Mouse (Mus musculus) embryonic facial prominence, embryonic 13.5 days (tissue): ENCODE measurements around the gene Sult6b2. TPM values are rescaled to one million over a fixed set of nuclear protein-coding genes. Genes with fewer than 3 reads are reported as not detected.
A peak's percentile ranks its signal among the peaks of the same experiment; 100 is the strongest.

ENCODE experiments used
- ATAC-seq: fragments of 200-750 bp; cut with Nextera tagmentation; 2 replicates; pipeline ENCODE4 v1.8.0; 2017; ENCODE audit warnings: low read depth; ENCODE audit not compliant: insufficient number of reproducible peaks, insufficient read depth, low FRiP score, low TSS enrichment
- H3K27ac ChIP-seq: fragments of 300-500 bp; sonication (generic); 2 replicates; pipeline ENCODE4 v1.5.1; 2015; ENCODE audit warnings: moderate library complexity, mild to moderate bottlenecking, inconsistent platforms
- H3K27me3 ChIP-seq: fragments of 300-500 bp; sonication (generic); 2 replicates; pipeline ENCODE4 v1.6.1; 2015; ENCODE audit warnings: mild to moderate bottlenecking, inconsistent platforms
- H3K36me3 ChIP-seq: fragments of 300-500 bp; sonication (generic); 2 replicates; pipeline ENCODE4 v1.6.1; 2015; ENCODE audit warnings: mild to moderate bottlenecking, inconsistent platforms
- H3K4me1 ChIP-seq: fragments of 300-500 bp; sonication (generic); 2 replicates; pipeline ENCODE4 v1.6.1; 2015; ENCODE audit warnings: inconsistent platforms
- H3K4me2 ChIP-seq: fragments of 300-500 bp; sonication (generic); 2 replicates; pipeline ENCODE4 v1.6.1; 2015; ENCODE audit warnings: moderate library complexity, mild to moderate bottlenecking, inconsistent platforms
- H3K4me3 ChIP-seq: fragments of 300-500 bp; sonication (generic); 2 replicates; pipeline ENCODE4 v1.5.1; 2015; ENCODE audit warnings: mild to moderate bottlenecking, inconsistent platforms
- H3K9ac ChIP-seq: fragments of 300-500 bp; sonication (generic); 2 replicates; pipeline ENCODE4 v1.6.1; 2015; ENCODE audit warnings: mild to moderate bottlenecking, inconsistent platforms
- H3K9me3 ChIP-seq: fragments of 300-500 bp; sonication (generic); 2 replicates; pipeline ENCODE4 v1.6.1; 2016; ENCODE audit warnings: inconsistent platforms
- WGBS: fragments of 180-500 bp; shearing (Covaris S2); methylation state at CpG from one replicate; pipeline ENCODE4 v1.1.7; 2015; ENCODE audit warnings: mixed read lengths; 5-methylcytosine and 5-hydroxymethylcytosine counted together
- polyA plus RNA-seq: library from polyadenylated mRNA; unstranded; fragments of >200 nt; fragmentation: Nextera tagmentation; extraction: Ambion mirVana; gene quantifications from 2 replicates; pipeline ENCODE4 v1.2.1, GENCODE M21; 2015

The Sult6b2 gene
- polyA plus RNA-seq, 1 experiment from 2014 or later = not detected

- Histone ChIP-seq H3K4me2 (no peak overlapping the region), H3K27me3 (peaks cover 25% of the 10 kb centered on the region), H3K4me3 (no peak overlapping the region), H3K36me3 (no peaks in the 10 kb centered on the region), H3K9me3 (0 out of 2 replicates have a peak, but pooled peaks cover 2% of the 10 kb centered on the region), H3K4me1 (0 out of 2 replicates have a peak, but pooled peaks cover 6% of the 10 kb centered on the region), H3K27ac (no peak overlapping the region), H3K9ac (no peak overlapping the region)
- ATAC-seq = no peak
- WGBS = 58% methylated on average over 9 of the region's 9 CpGs
Measured at GRCm38 (mm10) chr6:142751365-142751764, 52.9 kb downstream of the Sult6b2 start.

GRCm38 (mm10) chr6:142748057-142748708 is 56.1 kb downstream of the Sult6b2 start:
- Histone ChIP-seq H3K9me3 (0 out of 2 replicates have a peak, but pooled peaks cover 2% of the 10 kb centered on the region), H3K4me1 (0 out of 2 replicates have a peak, but pooled peaks cover 6% of the 10 kb centered on the region), H3K9ac (no peak overlapping the region), H3K36me3 (no peaks in the 10 kb centered on the region), H3K4me3 (no peak overlapping the region), H3K27ac (no peak overlapping the region), H3K27me3 (peaks cover 5% of the 10 kb centered on the region; the same call in 1 of the 2 replicates), H3K4me2 (no peak overlapping the region)
- ATAC-seq = no peak
- 75% methylated on average over 8 of the region's 8 CpGs for WGBS

- WGBS = 68% methylated on average over 2 of the region's 2 CpGs
- Histone ChIP-seq H3K9me3 (0 out of 2 replicates have a peak, but pooled peaks cover 2% of the 10 kb centered on the region), H3K4me3 (no peak overlapping the region), H3K4me2 (no peak overlapping the region), H3K9ac (no peak overlapping the region), H3K36me3 (no peaks in the 10 kb centered on the region), H3K27ac (no peak overlapping the region), H3K27me3 (no peaks in the 10 kb centered on the region), H3K4me1 (0 out of 2 replicates have a peak, but pooled peaks cover 1% of the 10 kb centered on the region)
- no peak for ATAC-seq
Measured at GRCm38 (mm10) chr6:142747165-142747564, 57.1 kb downstream of the Sult6b2 start.

GRCm38 (mm10) chr6:142746765-142747164 is 57.5 kb downstream of the Sult6b2 start:
- peak overlapping the region; percentile 55; the same call in 1 of the 2 replicates for H3K27ac ChIP-seq

GRCm38 (mm10) chr6:142745484-142745883 is 58.8 kb downstream of the Sult6b2 start:
- Histone ChIP-seq H3K4me3 (no peak overlapping the region), H3K4me2 (no peak overlapping the region), H3K4me1 (no peaks in the 10 kb centered on the region), H3K27ac (no peak overlapping the region), H3K9ac (no peak overlapping the region), H3K27me3 (no peaks in the 10 kb centered on the region), H3K9me3 (no peaks in the 10 kb centered on the region), H3K36me3 (no peaks in the 10 kb centered on the region)
- WGBS = 94% methylated on average over 5 of the region's 5 CpGs
- 0 out of 2 replicates have a peak, but pooled peaks have one; percentile 37 for ATAC-seq

More at GRCm38 (mm10) chr6:142746765-142747164, 57.5 kb downstream of the Sult6b2 start:
- Histone ChIP-seq H3K9ac (no peak overlapping the region), H3K4me3 (no peak overlapping the region), H3K36me3 (no peaks in the 10 kb centered on the region), H3K27me3 (no peaks in the 10 kb centered on the region), H3K4me2 (no peak overlapping the region), H3K4me1 (no peaks in the 10 kb centered on the region), H3K9me3 (0 out of 2 replicates have a peak, but pooled peaks cover 2% of the 10 kb centered on the region)
- ATAC-seq = no peak
- WGBS = 77% methylated on average over 7 of the region's 7 CpGs

- no peaks in the 10 kb centered on the region for H3K36me3 ChIP-seq
- no peak for ATAC-seq
- no peaks in the 10 kb centered on the region for H3K4me1 ChIP-seq
- H3K27ac ChIP-seq = no peak overlapping the region
- no peak overlapping the region for H3K9ac ChIP-seq
- H3K27me3 ChIP-seq = no peaks in the 10 kb centered on the region
- no peak overlapping the region for H3K4me3 ChIP-seq
- 51% methylated on average over 4 of the region's 4 CpGs for WGBS
- no peaks in the 10 kb centered on the region for H3K9me3 ChIP-seq
- no peak overlapping the region for H3K4me2 ChIP-seq
Measured at GRCm38 (mm10) chr6:142743193-142743592, 61.1 kb downstream of the Sult6b2 start.

- no peak for ATAC-seq
- Histone ChIP-seq H3K9ac (no peak overlapping the region), H3K27ac (no peak overlapping the region), H3K4me1 (no peaks in the 10 kb centered on the region), H3K36me3 (no peaks in the 10 kb centered on the region), H3K4me3 (no peak overlapping the region), H3K9me3 (no peaks in the 10 kb centered on the region), H3K27me3 (no peaks in the 10 kb centered on the region), H3K4me2 (no peak overlapping the region)
- 82% methylated on average over 6 of the region's 6 CpGs for WGBS
Measured at GRCm38 (mm10) chr6:142741763-142742162, 62.5 kb downstream of the Sult6b2 start.

- Histone ChIP-seq H3K27me3 (0 out of 2 replicates have a peak, but pooled peaks cover 2% of the 10 kb centered on the region), H3K9me3 (no peaks in the 10 kb centered on the region), H3K4me3 (no peak overlapping the region), H3K4me2 (no peak overlapping the region), H3K27ac (no peak overlapping the region), H3K36me3 (no peaks in the 10 kb centered on the region), H3K4me1 (no peaks in the 10 kb centered on the region), H3K9ac (no peak overlapping the region)
- 79% methylated on average over 6 of the region's 6 CpGs for WGBS
- no peak for ATAC-seq
Measured at GRCm38 (mm10) chr6:142738637-142739036, 65.7 kb downstream of the Sult6b2 start.

GRCm38 (mm10) chr6:142738225-142738624 is 66.1 kb downstream of the Sult6b2 start:
- Histone ChIP-seq H3K4me1 (no peaks in the 10 kb centered on the region), H3K9ac (no peak overlapping the region), H3K4me3 (no peak overlapping the region), H3K27ac (no peak overlapping the region), H3K27me3 (0 out of 2 replicates have a peak, but pooled peaks cover 2% of the 10 kb centered on the region), H3K4me2 (no peak overlapping the region), H3K9me3 (no peaks in the 10 kb centered on the region), H3K36me3 (no peaks in the 10 kb centered on the region)
- 90% methylated on average over 2 of the region's 2 CpGs for WGBS
- no peak for ATAC-seq

- no peak overlapping the region for H3K4me2 ChIP-seq
- H3K27ac ChIP-seq = no peak overlapping the region
- no peak for ATAC-seq
- H3K27me3 ChIP-seq = 0 out of 2 replicates have a peak, but pooled peaks cover 2% of the 10 kb centered on the region
- H3K4me3 ChIP-seq = no peak overlapping the region
- H3K4me1 ChIP-seq = peaks cover 5% of the 10 kb centered on the region; the same call in 1 of the 2 replicates
- WGBS = 43% methylated on average over 8 of the region's 8 CpGs
- H3K36me3 ChIP-seq = no peaks in the 10 kb centered on the region
- no peak overlapping the region for H3K9ac ChIP-seq
- no peaks in the 10 kb centered on the region for H3K9me3 ChIP-seq
Measured at GRCm38 (mm10) chr6:142735302-142736005, 68.8 kb downstream of the Sult6b2 start.
